Mouse (Mus musculus): ENCODE data around the gene Mapk11.

DNA sequence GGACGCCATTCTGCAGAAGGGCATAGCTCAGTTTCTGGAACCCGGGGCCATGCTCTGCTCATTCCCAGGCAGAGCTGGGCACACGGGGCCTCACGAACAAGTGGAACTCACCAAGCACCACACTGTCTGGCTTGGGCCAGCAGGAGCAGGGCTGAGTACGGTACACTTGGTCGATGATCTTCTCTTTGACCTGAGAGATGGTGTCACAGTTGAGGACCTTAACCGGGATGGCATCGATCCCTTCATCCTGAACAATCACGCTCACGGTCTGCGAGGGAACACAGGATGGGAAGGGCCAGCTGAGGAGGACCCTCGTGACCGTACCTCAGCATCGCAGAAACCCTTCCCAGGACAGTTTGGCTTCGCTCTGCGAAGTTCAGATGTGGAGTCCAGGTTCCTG lies 9.1 kb upstream of the Mapk11 start:
- TF ChIP-seq GATA1 (IDR thresholded peaks at IDR 0.05; ENCODE audit: borderline replicate concordance, low read length) (no peak), FLI1 (IDR thresholded peaks at IDR 0.05; ENCODE audit: low read length) (no peak)

Data from megakaryocyte, embryonic 14.5 days (primary cell).